Mouse (Mus musculus): Measurements from ENCODE around the gene Gprc5b. TPM values are rescaled to one million over a fixed set of nuclear protein-coding genes. Genes with fewer than 3 reads are reported as not detected.

Gprc5b gene
- polyA plus RNA-seq, 1 experiment from 2014 or later = 17.8 TPM

DNA sequence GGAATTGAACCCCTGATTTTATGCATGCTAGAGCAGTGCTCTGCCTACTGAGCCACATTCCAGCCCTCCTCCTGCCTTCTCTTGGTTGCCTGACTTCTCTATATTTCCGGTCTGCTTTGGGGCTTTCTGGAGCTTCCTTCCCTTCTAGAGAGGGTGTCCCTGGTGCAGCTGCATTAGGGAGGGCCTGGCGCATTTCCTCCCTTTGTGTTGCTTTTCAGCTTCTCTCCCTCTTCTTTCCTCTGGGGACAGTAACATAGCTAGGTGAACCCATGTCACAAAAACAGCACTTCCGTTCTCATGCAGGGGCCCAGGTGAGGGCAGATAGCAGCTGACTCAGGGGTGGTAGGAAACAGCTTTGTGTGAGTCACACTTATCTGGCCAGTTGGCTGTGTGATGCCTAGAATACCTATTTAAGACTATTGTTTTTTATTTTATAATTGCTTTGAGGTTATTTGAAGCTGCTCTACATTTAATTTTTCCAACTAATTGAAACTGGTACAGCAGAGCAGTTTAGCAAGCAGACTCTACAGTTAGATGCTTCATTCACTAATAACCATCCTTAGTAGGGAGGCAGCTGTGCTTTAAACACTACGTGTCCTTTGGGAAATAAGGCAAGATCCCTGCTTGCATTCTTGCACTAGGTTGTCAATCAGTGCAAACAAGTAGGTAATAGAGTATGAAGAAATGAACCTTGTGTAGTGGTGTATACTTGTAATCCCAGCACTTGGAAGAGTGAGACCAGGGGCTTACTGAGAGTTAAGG is 72.4 kb downstream of the Gprc5b start:
- H3K36me3 ChIP-seq (ENCODE audit: control insufficient read depth, insufficient read depth, low read length) = no peaks in the 10 kb centered on the region
- H3K27me3 ChIP-seq (ENCODE audit: control insufficient read depth, insufficient read depth, low read length) = no peaks in the 10 kb centered on the region
- DNase-seq (ENCODE audit: low spot score) (no peak), ATAC-seq (ENCODE audit: insufficient read depth, low FRiP score, low TSS enrichment) (no peak)
- no peaks in the 10 kb centered on the region for H3K9me3 ChIP-seq (ENCODE audit: control insufficient read depth, low read length)
- no peak overlapping the region for H3K4me3 ChIP-seq (ENCODE audit: low read depth, low read length)
- no peak overlapping the region for H3K4me2 ChIP-seq (ENCODE audit: low read depth)
- no peak overlapping the region for H3K27ac ChIP-seq (ENCODE audit: low read depth, low read length)
- 74% methylated on average over 4 of the region's 4 CpGs for WGBS
- no peaks in the 10 kb centered on the region for H3K4me1 ChIP-seq (ENCODE audit: control insufficient read depth, insufficient read depth, low read length)
- H3K9ac ChIP-seq (ENCODE audit: low read length) = no peak overlapping the region

Other genes starting within 250 kb of the Gprc5b start
- gene Iqck, start 139.5 kb downstream of the Gprc5b start, polyA plus RNA-seq (2014; fragmentation: Nextera tagmentation; extraction: Ambion mirVana) = 2.9 and 3.2 TPM in 2 replicates
- gene Knop1, start 139.0 kb downstream of the Gprc5b start, polyA plus RNA-seq (2014; fragmentation: Nextera tagmentation; extraction: Ambion mirVana) = 125 and 131 TPM in 2 replicates
- 1.3 and 1.7 TPM in 2 replicates for gene Gpr139, start 189.4 kb upstream of the Gprc5b start, polyA plus RNA-seq (2014; fragmentation: Nextera tagmentation; extraction: Ambion mirVana)